Mouse (Mus musculus) spleen, adult 2 months (tissue): ENCODE data around the gene Scd3.

Source experiments
- CTCF ChIP-seq: fragments of 200-500 bp; IDR thresholded peaks from 2 replicates; pipeline ENCODE4 v1.5.1; 2011; ENCODE audit warnings: mild to moderate bottlenecking, inconsistent platforms; ENCODE audit not compliant: insufficient read depth, insufficient read length, insufficient replicate concordance; ENCODE audit errors: extremely low read depth
- POLR2A ChIP-seq: fragments of 200-500 bp; IDR thresholded peaks from 2 replicates; pipeline ENCODE4 v1.6.1; 2011; ENCODE audit warnings: low read depth, low read length, inconsistent platforms

- TF ChIP-seq POLR2A (no peak), CTCF (no peak)
Observed at GRCm38 (mm10) chr19:44265911-44266337, 62.9 kb downstream of the Scd3 start.
